Mouse (Mus musculus) mesoderm, embryonic 11.5 days (tissue): ENCODE results near the gene Gm10354.
"Not testable (repeated sequence)": the region's sequence is repeated elsewhere in the genome, so short reads cannot be mapped to it uniquely, and the experiment has no call there.

Source experiments
- DNase-seq: peaks from one replicate; pipeline ENCODE4 v3.0.0-alpha.2; 2012; ENCODE audit warnings: low read depth, low spot score

Gene Gm10354

GRCm38 (mm10) chr5:14955928-14956706 lies 22.6 kb downstream of the Gm10354 start:
- DNase-seq: not testable (repeated sequence)

GRCm38 (mm10) chr5:14953587-14953986 lies 25.1 kb downstream of the Gm10354 start:
- not testable (repeated sequence) for DNase-seq

GRCm38 (mm10) chr5:14952749-14953148 lies 26.0 kb downstream of the Gm10354 start:
- not testable (repeated sequence) for DNase-seq

- DNase-seq: not testable (repeated sequence)
Measured at GRCm38 (mm10) chr5:14951822-14952221, 26.9 kb downstream of the Gm10354 start.

- DNase-seq: not testable (repeated sequence)
Measured at GRCm38 (mm10) chr5:14947482-14948198, 31.1 kb downstream of the Gm10354 start.

GRCm38 (mm10) chr5:14945524-14945923 lies 33.2 kb downstream of the Gm10354 start:
- DNase-seq: not testable (repeated sequence)

- not testable (repeated sequence) for DNase-seq
Measured at GRCm38 (mm10) chr5:14941043-14941442, 37.7 kb downstream of the Gm10354 start.

- DNase-seq: not testable (repeated sequence)
Measured at GRCm38 (mm10) chr5:14938329-14938728, 40.4 kb downstream of the Gm10354 start, which contains the start of gene Speer4e. Gene Speer4e, minus strand, starts transcription at chr5:14938429.

- not testable (repeated sequence) for DNase-seq
Measured at GRCm38 (mm10) chr5:14933721-14934120, 45.0 kb downstream of the Gm10354 start.

- DNase-seq: not testable (repeated sequence)
Measured at GRCm38 (mm10) chr5:14927047-14927446, 51.7 kb downstream of the Gm10354 start.
